Mouse (Mus musculus) left cerebral cortex, postnatal 25 days (tissue): ENCODE data around the gene Scaf1. TPM values are rescaled to one million over a fixed set of nuclear protein-coding genes. Genes with fewer than 3 reads are reported as not detected.
"Not testable (repeated sequence)": the region's sequence is repeated elsewhere in the genome, so short reads cannot be mapped to it uniquely, and the experiment has no call there.

Experiments
- DNase-seq, 2 experiments: peaks; one replicate each; pipeline ENCODE4 v3.0.0; 2022; ENCODE audit warnings: low spot score in 2 of 2, mixed read lengths in 1 of 2
- intact Hi-C: fragments of 180-260 bp; cut with DNase I; formaldehyde crosslinking; loops from one replicate; pipeline ENCODE4 v1.15.1; 2025
- total RNA-seq, 2 experiments: library from RNA; stranded (reverse); gene quantifications; 2 replicates each; pipeline ENCODE4 v1.2.3; 2021

The Scaf1 gene
- total RNA-seq, 2 experiments from 2014 or later = 161 to 163 TPM

DNA sequence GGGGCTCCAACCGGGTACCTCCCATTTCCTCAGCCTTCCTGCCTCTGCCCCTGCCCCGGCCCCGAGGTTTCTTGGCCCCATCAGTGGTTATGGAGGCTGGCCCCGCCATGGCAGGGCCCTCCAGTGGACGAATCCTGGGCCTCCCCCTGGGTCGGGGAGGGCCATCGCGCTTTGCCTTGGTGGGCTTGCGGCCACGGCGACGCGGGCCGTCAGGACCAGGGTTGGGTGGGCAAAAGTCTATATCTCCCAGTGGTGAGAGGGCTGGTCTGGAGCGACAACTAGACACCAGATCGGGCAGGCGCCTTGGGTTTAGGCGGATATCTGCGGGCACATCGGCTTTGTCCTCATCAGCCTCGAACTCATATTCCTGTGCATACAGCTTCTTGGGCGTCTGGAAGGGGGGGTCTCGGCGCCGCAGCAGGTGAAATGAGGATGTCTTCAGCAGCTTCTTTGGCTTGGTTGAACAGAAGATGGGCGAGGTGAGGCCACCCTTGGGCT is 30.7 kb upstream of the Scaf1 start:
- intact Hi-C loops = no loop called here

DNA sequence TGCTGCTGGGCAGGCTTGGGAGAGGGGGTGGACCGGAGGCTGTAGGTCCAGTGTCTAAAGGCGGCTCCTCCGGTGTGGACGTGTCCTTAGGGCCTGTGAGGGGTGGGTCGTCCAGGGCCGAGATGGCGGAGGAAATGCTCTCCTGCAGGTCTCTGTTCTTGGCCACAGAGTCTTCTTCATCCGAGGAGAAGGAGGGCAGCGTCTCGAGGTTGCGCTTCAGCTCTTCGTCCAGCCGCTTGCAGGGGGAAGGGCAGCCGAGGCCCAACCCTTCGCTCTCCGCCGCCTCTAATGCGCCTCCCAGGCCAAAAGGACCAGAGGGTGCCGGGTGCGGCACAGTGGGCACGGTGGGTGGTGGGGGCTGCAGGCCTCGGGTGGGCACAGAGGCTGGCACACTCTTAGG is 29.6 kb upstream of the Scaf1 start:
- DNase-seq = no peak
- intact Hi-C loops = no loop called here

More for the DNA sequence above, 30.7 kb upstream of the Scaf1 start:
- DNase-seq = no peak

DNA sequence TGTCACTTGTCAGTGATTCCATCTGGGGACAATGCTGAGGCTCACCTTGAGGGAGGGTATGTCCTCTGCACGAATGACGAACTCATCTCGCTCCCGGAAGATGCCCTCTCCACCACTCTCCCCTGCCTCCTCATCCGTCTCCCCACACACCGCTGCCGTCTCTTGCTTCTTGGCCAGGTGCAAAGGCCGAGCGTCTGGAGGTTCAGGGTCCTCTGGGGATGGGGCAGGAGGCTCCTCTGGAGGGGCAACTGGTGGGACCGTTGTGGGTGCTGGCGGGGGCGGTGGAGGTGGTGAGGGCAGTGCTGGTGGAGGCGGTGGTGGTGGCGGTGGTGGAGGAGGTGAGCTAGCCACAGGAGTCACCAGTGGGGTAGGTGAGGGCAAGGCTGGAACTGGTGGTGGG is 27.1 kb upstream of the Scaf1 start:
- DNase-seq = no peak
- intact Hi-C loops = no loop called here

DNA sequence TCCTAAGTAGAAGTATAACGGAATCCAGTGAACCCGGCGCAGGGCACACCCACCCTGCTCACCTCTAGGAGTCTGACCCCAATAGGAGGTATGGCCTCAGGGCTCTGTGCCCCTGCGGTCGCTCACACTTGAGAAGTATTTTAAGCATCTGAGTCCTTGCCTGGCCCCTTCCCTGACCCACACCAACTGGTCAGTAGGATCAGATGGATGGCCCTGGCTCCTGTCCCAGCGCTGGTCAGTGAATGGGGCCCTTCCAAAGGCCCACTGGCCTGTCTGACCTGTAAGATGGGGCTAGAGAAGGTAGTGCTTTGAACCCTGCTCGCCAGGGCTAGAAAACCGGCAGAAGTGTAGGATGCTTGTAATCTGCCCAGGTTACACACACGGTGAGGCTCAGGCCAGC is 24.7 kb upstream of the Scaf1 start:
- intact Hi-C loops = no loop called here
- no peak for DNase-seq

DNA sequence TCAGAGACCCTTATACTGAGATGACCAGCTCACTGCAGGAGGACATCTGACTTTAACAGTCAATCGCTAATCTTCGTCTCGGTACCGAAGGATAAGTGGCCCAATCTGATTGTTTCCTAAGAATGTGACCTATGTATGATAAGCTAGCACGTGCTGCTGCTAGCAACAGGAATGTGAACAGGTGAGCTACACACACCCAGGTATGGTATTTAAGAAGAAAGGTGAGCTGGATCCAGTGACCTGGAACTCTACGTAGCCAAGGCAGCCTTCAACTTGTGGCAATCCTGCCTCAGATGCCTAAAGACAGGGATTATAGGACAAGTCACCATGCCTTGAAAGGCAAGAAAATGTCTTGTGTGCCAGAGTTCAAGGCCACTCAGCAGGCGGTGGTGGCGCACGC is 22.2 kb upstream of the Scaf1 start:
- DNase-seq = no peak
- intact Hi-C loops = no loop called here

DNA sequence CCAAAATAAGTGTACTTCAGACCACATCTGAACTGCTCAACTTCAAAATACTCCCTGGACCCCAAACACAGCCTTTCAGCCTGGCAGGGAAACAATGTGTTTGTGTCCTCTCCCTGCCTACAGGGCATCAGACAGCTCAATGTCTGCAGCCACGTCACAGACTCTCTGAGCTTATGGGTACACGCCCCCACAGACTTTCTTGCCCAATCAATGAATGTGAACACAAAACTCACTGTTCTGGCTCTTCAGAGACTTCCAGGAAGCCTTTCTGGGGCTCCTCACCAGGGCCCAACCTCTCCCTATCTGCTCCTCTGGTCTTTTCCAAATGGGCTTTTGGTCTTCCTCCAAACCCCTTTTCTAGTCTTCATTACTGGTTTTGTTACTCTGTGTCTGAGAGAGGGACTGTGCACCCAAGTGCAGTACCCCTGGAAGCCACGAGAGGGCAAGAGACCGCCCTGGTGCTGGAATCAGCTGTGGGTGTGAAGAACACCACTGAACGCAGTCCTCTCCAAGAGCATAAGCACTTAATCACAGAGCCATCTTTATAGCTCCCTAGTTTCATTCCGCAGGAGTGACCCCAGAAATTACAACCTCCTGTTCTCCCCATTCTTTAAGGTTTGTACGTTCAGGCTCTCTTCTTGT is 21.7 kb upstream of the Scaf1 start:
- intact Hi-C loops = no loop called here
- DNase-seq = no peak

DNA sequence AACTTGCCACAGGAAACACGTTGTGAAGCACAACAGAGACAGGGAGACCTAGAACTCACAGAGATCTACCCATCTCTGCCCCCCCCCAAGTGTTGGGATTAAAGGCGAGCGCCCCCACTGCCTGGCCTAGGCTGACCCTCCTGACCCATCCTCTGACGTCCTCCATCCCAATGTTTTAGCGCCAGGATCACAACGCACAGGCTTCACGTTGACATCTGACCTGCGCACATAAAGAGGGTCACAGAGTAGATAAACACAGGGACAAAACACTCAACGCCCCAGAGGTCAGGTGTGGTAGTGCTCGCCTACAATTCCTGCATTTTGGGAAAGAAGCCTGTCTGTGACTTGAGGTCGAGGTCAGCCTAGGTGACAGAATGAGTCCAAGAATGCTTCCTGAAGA is 20.5 kb upstream of the Scaf1 start:
- intact Hi-C loops = no loop called here
- no peak for DNase-seq

DNA sequence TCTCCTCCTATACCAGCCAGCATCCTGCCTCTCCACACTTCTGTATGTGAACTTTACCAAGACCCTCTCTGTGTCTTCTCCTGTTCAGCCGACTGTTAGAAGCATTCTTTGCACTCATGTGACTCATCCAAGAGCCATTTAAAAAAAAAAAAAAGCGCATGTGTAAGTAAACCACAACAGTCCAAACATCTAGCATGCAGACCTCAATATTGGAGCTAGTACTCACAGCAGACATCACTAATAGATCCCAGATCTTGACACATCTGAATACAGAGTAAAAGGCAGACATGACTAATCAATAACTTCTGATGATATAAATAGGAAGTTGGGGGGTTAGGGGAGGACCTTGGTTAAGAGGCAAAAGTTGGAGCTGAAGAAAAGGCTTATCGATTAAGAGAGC is 19.5 kb upstream of the Scaf1 start:
- DNase-seq = no peak
- intact Hi-C loops = loop anchor here (2.0 kb wide), 1 partner anchor 15 kb away; no protein-coding TSS in a partner anchor

DNA sequence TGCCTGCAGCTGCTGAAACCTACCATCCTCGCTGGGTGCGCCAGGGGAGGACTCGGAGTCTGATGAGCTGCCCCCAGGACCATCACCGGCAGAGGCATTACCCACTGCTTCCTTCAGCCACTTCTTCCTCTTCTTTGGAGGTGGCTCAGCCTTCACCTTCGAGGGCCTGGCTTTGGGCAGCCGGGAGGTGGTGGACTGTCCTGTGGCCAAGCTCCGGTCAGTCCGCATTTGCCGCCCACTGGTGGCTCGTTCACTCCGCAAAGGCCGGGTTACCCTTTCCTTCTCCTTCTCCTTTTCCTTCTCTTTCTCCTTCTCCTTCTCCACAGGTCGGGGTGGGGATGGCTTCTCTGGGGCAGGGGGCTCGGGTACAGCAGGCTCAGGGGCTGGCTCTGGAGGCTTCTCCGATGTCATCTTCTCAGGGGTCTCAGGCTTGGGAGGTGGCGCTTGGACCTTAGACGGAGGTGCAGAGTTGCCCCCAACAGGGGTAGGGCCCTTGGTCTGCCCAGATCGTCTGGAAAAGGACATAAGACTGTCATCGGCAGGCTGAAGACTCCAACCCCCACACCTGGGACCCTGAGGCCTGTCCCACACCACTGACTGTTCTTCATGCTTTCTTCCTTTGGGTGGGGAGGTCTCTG is 17.7 kb upstream of the Scaf1 start:
- DNase-seq = no peak
- intact Hi-C loops = loop anchor here (2.0 kb wide), 1 partner anchor 13 kb away; no protein-coding TSS in a partner anchor

DNA sequence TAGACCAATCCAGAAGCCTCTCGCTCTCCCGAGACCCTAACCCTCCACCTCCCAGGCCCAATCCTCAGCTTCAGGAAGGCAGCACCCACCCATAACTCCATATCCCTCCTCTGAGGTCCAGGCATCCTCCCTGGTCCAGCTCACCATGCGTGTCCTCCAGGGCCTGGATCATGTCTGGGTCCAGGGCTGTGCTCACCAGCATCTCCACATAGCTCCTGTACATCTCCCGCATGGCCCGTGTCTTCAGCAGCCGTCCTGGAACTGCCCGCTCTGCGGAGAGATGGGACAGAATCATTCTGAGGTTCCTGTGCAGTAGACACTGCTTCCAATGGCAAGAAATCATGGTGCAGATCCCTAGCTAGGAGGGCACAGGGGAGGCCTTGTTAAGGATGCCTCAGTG is 14.7 kb upstream of the Scaf1 start:
- intact Hi-C loops = no loop called here
- no peak for DNase-seq

DNA sequence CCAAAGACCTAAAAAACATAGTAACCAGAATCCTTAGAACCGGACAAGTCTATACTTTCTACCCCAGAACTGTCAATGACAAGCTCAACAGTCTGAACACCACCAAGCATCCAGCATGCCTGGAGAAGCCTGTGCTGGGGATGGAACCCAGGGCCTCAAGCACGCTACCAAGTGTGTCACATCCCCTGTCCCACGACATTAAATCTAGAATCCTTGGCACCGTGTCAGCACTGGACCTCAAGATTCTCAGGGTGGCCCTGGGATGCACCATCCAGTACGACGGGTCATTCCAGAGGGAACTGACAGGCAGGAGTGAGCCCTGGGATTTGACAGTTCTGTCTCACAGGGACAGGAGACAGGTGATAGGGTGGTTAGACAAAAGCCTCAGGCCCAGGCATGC is 13.8 kb upstream of the Scaf1 start:
- no peak for DNase-seq
- intact Hi-C loops = no loop called here

DNA sequence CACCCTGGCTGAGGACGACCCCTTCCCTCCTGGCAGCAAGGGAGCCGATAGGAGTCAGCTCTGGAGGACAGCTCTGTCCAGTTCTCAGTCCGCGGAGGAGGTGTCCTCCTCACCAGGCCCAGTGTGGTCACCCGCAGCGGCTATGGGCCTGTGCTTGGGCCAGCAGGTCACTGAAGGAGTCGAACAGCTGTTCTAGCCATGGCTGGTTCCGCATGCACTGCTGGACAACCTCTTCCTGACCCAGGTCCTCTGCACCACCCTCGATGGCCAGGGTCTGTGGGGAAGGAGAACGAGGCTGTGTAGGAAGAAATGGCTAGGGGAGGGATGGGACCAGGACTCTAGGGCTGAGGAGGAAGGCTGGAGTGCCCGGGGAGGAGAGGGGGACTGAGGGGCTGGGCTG is 12.2 kb upstream of the Scaf1 start:
- intact Hi-C loops = no loop called here
- no peak for DNase-seq

DNA sequence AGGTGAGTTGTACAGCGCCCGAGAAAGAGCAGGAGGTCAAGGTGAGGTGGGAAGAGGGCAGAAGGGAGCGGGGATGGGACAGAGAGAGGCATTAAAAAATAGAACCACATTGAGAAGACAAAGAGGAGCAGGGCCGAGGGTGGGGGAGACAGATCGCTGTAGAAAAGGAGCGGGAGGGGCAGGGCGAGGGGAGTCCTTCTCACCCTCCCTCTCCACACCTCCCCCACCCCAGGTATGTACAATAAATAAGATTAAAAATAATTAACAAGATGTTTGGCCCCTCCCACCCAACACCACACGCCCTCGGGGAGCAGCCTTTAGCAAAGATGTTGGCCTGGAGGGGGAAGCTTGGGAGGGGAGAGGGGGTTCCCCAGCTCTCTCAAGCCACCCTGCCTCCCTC is 11.6 kb upstream of the Scaf1 start:
- no peak for DNase-seq
- intact Hi-C loops = no loop called here

DNA sequence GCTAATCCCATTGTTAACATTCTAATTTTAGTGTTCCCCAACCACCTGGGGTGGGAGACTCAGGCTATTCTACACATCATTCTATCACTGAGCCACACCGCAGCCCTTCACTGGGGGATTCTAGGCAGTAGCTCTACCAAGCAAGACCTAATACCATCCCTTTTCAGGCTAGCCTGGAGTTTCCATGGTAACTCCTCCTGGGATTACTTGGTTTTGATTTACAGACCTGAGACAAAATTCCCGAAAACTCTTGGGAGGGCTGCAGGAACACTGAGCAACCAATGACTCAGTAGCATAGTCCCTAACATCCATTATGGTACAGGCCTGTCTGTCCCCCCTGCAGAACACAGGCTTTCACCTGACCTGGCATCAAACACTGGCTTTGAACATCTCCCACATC is 10.1 kb upstream of the Scaf1 start:
- intact Hi-C loops = no loop called here
- DNase-seq = no peak

DNA sequence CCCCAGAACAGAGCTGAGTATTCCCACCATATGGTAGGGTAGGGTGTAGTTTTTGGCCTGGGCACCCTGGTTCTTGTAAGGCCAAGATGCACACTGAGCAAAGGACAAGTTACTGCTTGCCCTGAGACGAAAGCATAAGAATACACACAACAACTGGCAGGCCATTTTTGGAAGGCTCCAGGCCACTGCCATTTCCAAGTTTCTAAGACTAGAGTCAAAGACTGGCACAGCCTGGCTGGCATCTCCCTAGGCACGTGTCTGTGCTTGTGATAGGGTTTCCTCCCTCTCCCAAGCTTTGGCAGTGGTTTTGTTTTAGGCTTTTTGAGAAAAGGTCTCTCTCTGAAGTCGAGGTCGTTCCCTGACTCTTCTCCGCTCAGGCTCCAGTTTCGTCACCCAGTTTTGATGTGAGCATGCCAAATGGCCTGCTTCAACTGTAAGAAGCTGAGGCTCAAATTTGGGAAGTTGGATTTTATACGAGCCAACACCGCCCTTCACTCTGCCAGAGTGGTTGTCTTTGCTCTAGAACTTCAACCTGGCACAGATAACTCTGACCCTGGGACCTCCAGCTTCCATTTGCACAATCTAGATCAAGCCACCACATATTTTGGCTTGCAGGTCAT is 9.5 kb upstream of the Scaf1 start:
- no peak for DNase-seq
- intact Hi-C loops = no loop called here

DNA sequence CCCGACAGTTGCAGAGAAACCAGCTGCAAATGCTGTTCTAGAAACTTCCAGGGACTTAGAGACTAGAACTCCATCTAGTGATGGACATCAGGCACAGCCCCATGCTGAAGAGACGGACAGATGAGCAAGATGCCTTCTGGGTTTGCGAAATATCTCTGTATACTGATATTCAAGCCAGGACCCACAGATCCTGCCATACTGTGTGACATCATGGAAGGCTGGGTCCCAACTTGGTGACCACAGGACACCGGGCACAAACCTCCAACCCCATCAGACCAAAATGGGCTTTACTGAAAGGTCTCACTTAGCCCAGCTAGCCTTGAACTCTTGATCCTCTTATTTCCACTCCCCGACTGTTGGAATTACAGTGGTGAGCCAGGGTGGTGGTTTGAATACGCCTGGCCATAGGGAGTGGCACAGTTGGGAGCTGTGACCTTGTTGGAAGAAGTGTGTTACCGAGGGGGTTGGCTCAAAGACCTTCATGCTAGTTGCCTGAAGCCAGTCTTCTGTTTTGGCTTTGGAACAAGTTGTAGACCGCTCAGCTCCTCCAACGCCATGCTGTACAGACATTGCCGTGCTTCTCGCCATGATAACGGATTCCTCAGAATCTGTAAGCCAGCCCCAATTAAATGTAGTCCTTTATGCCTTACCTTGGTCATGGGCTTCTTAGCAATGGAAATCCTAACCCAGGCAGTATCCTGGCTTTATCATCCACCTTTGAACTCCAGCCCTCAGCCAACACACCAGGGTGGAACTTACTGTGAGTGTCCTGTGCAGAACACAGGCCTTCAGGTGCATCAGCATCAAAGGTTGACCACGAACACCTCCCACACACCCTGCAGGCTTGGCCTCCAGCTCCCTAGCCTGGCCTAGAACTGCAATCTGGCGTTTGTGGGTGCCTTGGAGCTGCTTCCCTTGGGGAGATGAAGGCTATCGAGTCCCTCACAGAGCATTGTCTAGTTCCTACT is 8.4 kb upstream of the Scaf1 start:
- DNase-seq = no peak
- intact Hi-C loops = no loop called here

DNA sequence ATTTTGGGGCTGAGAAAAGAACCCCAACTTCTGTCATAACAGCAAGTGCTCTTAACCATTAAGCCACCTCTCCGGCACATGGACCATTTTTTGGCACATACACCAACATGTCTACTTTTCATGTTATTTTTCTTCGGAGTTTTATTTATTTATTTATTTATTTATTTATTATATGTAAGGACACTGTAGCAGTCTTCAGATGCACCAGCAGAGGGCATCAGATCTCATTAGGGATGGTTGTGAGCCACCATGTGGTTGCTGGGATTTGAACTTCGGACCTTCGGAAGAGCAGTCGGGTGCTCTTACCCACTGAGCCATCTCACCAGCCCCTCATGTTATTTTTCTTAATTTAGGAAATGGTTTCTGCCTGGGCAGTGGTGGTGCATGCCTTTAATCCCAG is 7.5 kb upstream of the Scaf1 start:
- intact Hi-C loops = not testable (repeated sequence)

DNA sequence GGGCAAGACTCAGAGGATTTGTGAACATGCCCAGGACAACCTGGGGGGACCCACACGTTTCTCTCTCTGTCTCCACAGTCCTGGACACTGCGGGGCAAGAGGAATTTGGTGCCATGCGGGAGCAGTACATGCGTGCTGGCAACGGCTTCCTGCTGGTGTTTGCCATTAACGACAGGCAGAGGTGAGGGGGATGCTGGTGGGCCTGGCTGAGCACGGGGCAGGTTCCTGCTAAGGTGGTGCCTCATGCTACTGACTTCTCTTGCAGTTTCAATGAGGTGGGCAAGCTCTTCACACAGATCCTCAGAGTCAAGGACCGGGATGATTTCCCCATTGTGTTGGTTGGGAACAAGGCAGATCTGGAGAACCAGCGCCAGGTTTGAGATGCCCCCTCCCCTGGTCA is 4.1 kb upstream of the Scaf1 start:
- intact Hi-C loops = loop anchor here (2.0 kb wide), 1 partner anchor 15 kb away; no protein-coding TSS in a partner anchor

More for the DNA sequence above, 7.5 kb upstream of the Scaf1 start:
- DNase-seq = not testable (repeated sequence)

DNA sequence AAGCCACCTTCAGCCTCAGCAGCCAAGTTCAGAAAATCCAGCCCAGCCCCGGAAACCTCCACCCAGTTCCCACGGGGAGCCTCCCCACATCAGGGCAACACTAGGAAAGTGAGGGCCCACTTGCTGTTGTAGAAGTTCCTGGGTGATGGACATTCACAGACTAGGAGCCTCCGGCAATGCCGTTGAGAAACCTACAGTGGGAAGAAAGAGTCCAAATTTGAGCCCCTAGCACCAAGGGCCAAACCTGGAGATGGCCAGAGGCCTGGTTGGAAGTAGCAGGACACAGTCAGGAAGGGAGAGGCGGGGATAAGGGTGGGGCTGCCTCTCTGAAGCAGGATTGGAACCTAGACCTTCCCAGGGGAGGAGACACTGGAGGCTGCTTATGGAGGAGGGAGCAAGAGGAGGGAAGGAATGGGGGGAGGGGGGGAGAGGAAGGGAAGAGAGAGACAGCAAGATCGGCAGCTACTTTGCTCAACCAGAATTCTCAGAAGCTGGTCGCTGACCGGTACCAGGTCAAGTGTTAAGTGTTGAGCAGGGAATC is 2.9 kb upstream of the Scaf1 start:
- intact Hi-C loops = no loop called here
- no peak for DNase-seq

More for the DNA sequence above, 4.1 kb upstream of the Scaf1 start:
- no peak for DNase-seq
